Mouse (Mus musculus) limb, embryonic 15.5 days (tissue): ENCODE measurements around the gene Dpyd. TPM values are rescaled to one million over a fixed set of nuclear protein-coding genes. Genes with fewer than 3 reads are reported as not detected.

Source experiments
- ATAC-seq: fragments of 200-750 bp; cut with Nextera tagmentation; 2 replicates; pipeline ENCODE4 v1.8.0; 2017; ENCODE audit warnings: low read depth, moderate TSS enrichment; ENCODE audit not compliant: insufficient number of reproducible peaks, low FRiP score, low TSS enrichment
- H3K27ac ChIP-seq: fragments of 300-500 bp; sonication (generic); 2 replicates; pipeline ENCODE4 v1.5.1; 2015; ENCODE audit warnings: moderate library complexity, mild to moderate bottlenecking, inconsistent platforms
- H3K27me3 ChIP-seq: fragments of 300-500 bp; sonication (generic); 2 replicates; pipeline ENCODE4 v1.6.1; 2015; ENCODE audit warnings: inconsistent platforms
- H3K36me3 ChIP-seq: fragments of 300-500 bp; sonication (generic); 2 replicates; pipeline ENCODE4 v1.6.1; 2015; ENCODE audit warnings: inconsistent platforms
- H3K4me1 ChIP-seq: fragments of 300-500 bp; sonication (generic); 2 replicates; pipeline ENCODE4 v1.6.1; 2015; ENCODE audit warnings: inconsistent platforms
- H3K4me2 ChIP-seq: fragments of 300-500 bp; sonication (generic); 2 replicates; pipeline ENCODE4 v1.6.1; 2015; ENCODE audit warnings: mild to moderate bottlenecking, inconsistent platforms
- H3K4me3 ChIP-seq: fragments of 300-500 bp; sonication (generic); 2 replicates; pipeline ENCODE4 v1.5.1; 2015; ENCODE audit warnings: mild to moderate bottlenecking, inconsistent platforms
- H3K9ac ChIP-seq: fragments of 300-500 bp; sonication (generic); 2 replicates; pipeline ENCODE4 v1.6.1; 2015; ENCODE audit warnings: inconsistent platforms
- H3K9me3 ChIP-seq: fragments of 300-500 bp; sonication (generic); 2 replicates; pipeline ENCODE4 v1.6.1; 2016; ENCODE audit warnings: inconsistent platforms
- WGBS: fragments of 180-500 bp; shearing (Covaris S2); methylation state at CpG from one replicate; pipeline ENCODE4 v1.1.7; 2015; 5-methylcytosine and 5-hydroxymethylcytosine counted together
- polyA plus RNA-seq: library from polyadenylated mRNA; unstranded; fragments of >200 nt; fragmentation: Nextera tagmentation; extraction: Ambion mirVana; gene quantifications from 2 replicates; pipeline ENCODE4 v1.2.1, GENCODE M21; 2015

Gene Dpyd
- polyA plus RNA-seq, 1 experiment from 2014 or later = 5.9 TPM

- no peaks in the 10 kb centered on the region for H3K4me1 ChIP-seq
- H3K9me3 ChIP-seq = no peaks in the 10 kb centered on the region
- H3K4me2 ChIP-seq = no peak overlapping the region
- 48% methylated on average over 17 of the region's 17 CpGs for WGBS
- no peak overlapping the region for H3K27ac ChIP-seq
- H3K27me3 ChIP-seq = no peaks in the 10 kb centered on the region
- no peaks in the 10 kb centered on the region for H3K36me3 ChIP-seq
- no peak overlapping the region for H3K9ac ChIP-seq
- H3K4me3 ChIP-seq = no peak overlapping the region
- no peak for ATAC-seq
Measured at GRCm38 (mm10) chr3:119154604-119155444, 592.9 kb downstream of the Dpyd start.

GRCm38 (mm10) chr3:119158670-119159069 lies 596.7 kb downstream of the Dpyd start:
- H3K9ac ChIP-seq = no peak overlapping the region
- no peak overlapping the region for H3K4me2 ChIP-seq
- no peak overlapping the region for H3K27ac ChIP-seq
- H3K27me3 ChIP-seq = no peaks in the 10 kb centered on the region
- H3K36me3 ChIP-seq = no peaks in the 10 kb centered on the region
- no peaks in the 10 kb centered on the region for H3K9me3 ChIP-seq
- H3K4me1 ChIP-seq = no peaks in the 10 kb centered on the region
- H3K4me3 ChIP-seq = no peak overlapping the region
- ATAC-seq = no peak
- WGBS = 92% methylated on average over 4 of the region's 4 CpGs

- no peak for ATAC-seq
- H3K9me3 ChIP-seq = no peaks in the 10 kb centered on the region
- no peak overlapping the region for H3K4me3 ChIP-seq
- H3K27me3 ChIP-seq = no peaks in the 10 kb centered on the region
- no peak overlapping the region for H3K4me2 ChIP-seq
- H3K4me1 ChIP-seq = no peaks in the 10 kb centered on the region
- H3K36me3 ChIP-seq = no peaks in the 10 kb centered on the region
- no peak overlapping the region for H3K9ac ChIP-seq
- WGBS = 78% methylated on average over 6 of the region's 6 CpGs
- no peak overlapping the region for H3K27ac ChIP-seq
Measured at GRCm38 (mm10) chr3:119165691-119166090, 603.8 kb downstream of the Dpyd start.

- Histone ChIP-seq H3K4me1 (no peaks in the 10 kb centered on the region), H3K36me3 (no peaks in the 10 kb centered on the region), H3K27me3 (no peaks in the 10 kb centered on the region), H3K4me2 (no peak overlapping the region), H3K9ac (no peak overlapping the region), H3K9me3 (no peaks in the 10 kb centered on the region), H3K4me3 (no peak overlapping the region), H3K27ac (no peak overlapping the region)
- no peak for ATAC-seq
- WGBS = 77% methylated on average over 2 of the region's 2 CpGs
Measured at GRCm38 (mm10) chr3:119168166-119168565, 606.2 kb downstream of the Dpyd start.

GRCm38 (mm10) chr3:119168661-119169060 lies 606.7 kb downstream of the Dpyd start:
- Histone ChIP-seq H3K27ac (no peak overlapping the region), H3K4me3 (no peak overlapping the region), H3K4me1 (no peaks in the 10 kb centered on the region), H3K4me2 (no peak overlapping the region), H3K9ac (no peak overlapping the region), H3K27me3 (no peaks in the 10 kb centered on the region), H3K36me3 (no peaks in the 10 kb centered on the region), H3K9me3 (no peaks in the 10 kb centered on the region)
- WGBS = 4% methylated on average over 1 of the region's 1 CpGs
- ATAC-seq = no peak

- Histone ChIP-seq H3K36me3 (no peaks in the 10 kb centered on the region), H3K9me3 (no peaks in the 10 kb centered on the region), H3K27me3 (no peaks in the 10 kb centered on the region), H3K4me2 (no peak overlapping the region), H3K9ac (no peak overlapping the region), H3K4me1 (no peaks in the 10 kb centered on the region), H3K4me3 (no peak overlapping the region), H3K27ac (no peak overlapping the region)
- no peak for ATAC-seq
- 87% methylated on average over 3 of the region's 3 CpGs for WGBS
Measured at GRCm38 (mm10) chr3:119183261-119183660, 621.3 kb downstream of the Dpyd start.

- H3K36me3 ChIP-seq = no peaks in the 10 kb centered on the region
- no peaks in the 10 kb centered on the region for H3K27me3 ChIP-seq
- no peaks in the 10 kb centered on the region for H3K9me3 ChIP-seq
- H3K4me1 ChIP-seq = no peaks in the 10 kb centered on the region
- H3K9ac ChIP-seq = no peak overlapping the region
- no peak overlapping the region for H3K4me2 ChIP-seq
- WGBS = 77% methylated on average over 6 of the region's 6 CpGs
- no peak overlapping the region for H3K4me3 ChIP-seq
- H3K27ac ChIP-seq = no peak overlapping the region
- ATAC-seq = no peak
Measured at GRCm38 (mm10) chr3:119194071-119194470, 632.1 kb downstream of the Dpyd start.

- Histone ChIP-seq H3K36me3 (no peaks in the 10 kb centered on the region), H3K4me1 (no peaks in the 10 kb centered on the region), H3K9me3 (no peaks in the 10 kb centered on the region), H3K27me3 (no peaks in the 10 kb centered on the region), H3K4me2 (no peak overlapping the region), H3K9ac (no peak overlapping the region), H3K27ac (no peak overlapping the region), H3K4me3 (no peak overlapping the region)
- WGBS = 78% methylated on average over 4 of the region's 4 CpGs
- no peak for ATAC-seq
Measured at GRCm38 (mm10) chr3:119195613-119196012, 633.7 kb downstream of the Dpyd start.

GRCm38 (mm10) chr3:119220763-119221412 lies 659.0 kb downstream of the Dpyd start:
- Histone ChIP-seq H3K27ac (no peak overlapping the region), H3K4me1 (no peaks in the 10 kb centered on the region), H3K9ac (no peak overlapping the region), H3K9me3 (no peaks in the 10 kb centered on the region), H3K4me2 (no peak overlapping the region), H3K4me3 (no peak overlapping the region), H3K27me3 (no peaks in the 10 kb centered on the region), H3K36me3 (no peaks in the 10 kb centered on the region)
- 75% methylated on average over 2 of the region's 2 CpGs for WGBS
- no peak for ATAC-seq

GRCm38 (mm10) chr3:119243181-119243580 lies 681.3 kb downstream of the Dpyd start:
- no peak for ATAC-seq
- no peak overlapping the region for H3K4me3 ChIP-seq
- WGBS = 83% methylated on average over 3 of the region's 3 CpGs
- H3K4me2 ChIP-seq = no peak overlapping the region
- H3K4me1 ChIP-seq = no peaks in the 10 kb centered on the region
- no peak overlapping the region for H3K9ac ChIP-seq
- H3K27me3 ChIP-seq = no peaks in the 10 kb centered on the region
- H3K27ac ChIP-seq = no peak overlapping the region
- H3K9me3 ChIP-seq = no peaks in the 10 kb centered on the region
- no peaks in the 10 kb centered on the region for H3K36me3 ChIP-seq

GRCm38 (mm10) chr3:119256516-119256915 lies 694.6 kb downstream of the Dpyd start:
- no peak for ATAC-seq
- no peak overlapping the region for H3K4me3 ChIP-seq
- no peak overlapping the region for H3K4me2 ChIP-seq
- H3K36me3 ChIP-seq = no peaks in the 10 kb centered on the region
- 52% methylated on average over 5 of the region's 5 CpGs for WGBS
- H3K27me3 ChIP-seq = no peaks in the 10 kb centered on the region
- no peak overlapping the region for H3K9ac ChIP-seq
- H3K9me3 ChIP-seq = no peaks in the 10 kb centered on the region
- H3K27ac ChIP-seq = no peak overlapping the region
- H3K4me1 ChIP-seq = no peaks in the 10 kb centered on the region

GRCm38 (mm10) chr3:119275241-119275640 lies 713.3 kb downstream of the Dpyd start:
- H3K27me3 ChIP-seq = no peaks in the 10 kb centered on the region
- H3K9ac ChIP-seq = no peak overlapping the region
- WGBS = 57% methylated on average over 2 of the region's 2 CpGs
- no peaks in the 10 kb centered on the region for H3K4me1 ChIP-seq
- H3K27ac ChIP-seq = no peak overlapping the region
- H3K9me3 ChIP-seq = no peaks in the 10 kb centered on the region
- no peaks in the 10 kb centered on the region for H3K36me3 ChIP-seq
- ATAC-seq = no peak
- H3K4me2 ChIP-seq = no peak overlapping the region
- no peak overlapping the region for H3K4me3 ChIP-seq
